Mouse (Mus musculus) lung, postnatal 36 days (tissue): Measurements from ENCODE around the gene Hopx.
"Not testable (repeated sequence)": the region's sequence is repeated elsewhere in the genome, so short reads cannot be mapped to it uniquely, and the experiment has no call there.

Source experiments
- DNase-seq: peaks from one replicate; pipeline ENCODE4 v3.0.0; 2022; ENCODE audit warnings: mixed read lengths

The Hopx gene

GRCm38 (mm10) chr5:77099317-77099996 lies 15.5 kb downstream of the Hopx start:
- DNase-seq = peak; percentile 66

- no peak for DNase-seq
Observed at GRCm38 (mm10) chr5:77098874-77099273, 16.0 kb downstream of the Hopx start.

- peak; percentile 65 for DNase-seq
Observed at GRCm38 (mm10) chr5:77097686-77098085, 17.2 kb downstream of the Hopx start.

- DNase-seq = not testable (repeated sequence)
Observed at GRCm38 (mm10) chr5:77096194-77096593, 18.7 kb downstream of the Hopx start.

GRCm38 (mm10) chr5:77094510-77095491 lies 20.1 kb downstream of the Hopx start:
- peak; percentile 89 for DNase-seq

- no peak for DNase-seq
Observed at GRCm38 (mm10) chr5:77093961-77094360, 21.0 kb downstream of the Hopx start.

- DNase-seq = peak; percentile 60
Observed at GRCm38 (mm10) chr5:77092531-77092930, 22.4 kb downstream of the Hopx start.

- no peak for DNase-seq
Observed at GRCm38 (mm10) chr5:77091923-77092322, 23.0 kb downstream of the Hopx start.

GRCm38 (mm10) chr5:77090521-77091096 lies 24.3 kb downstream of the Hopx start:
- no peak for DNase-seq

GRCm38 (mm10) chr5:77089901-77090300 lies 25.0 kb downstream of the Hopx start:
- DNase-seq = no peak

- DNase-seq = peak; percentile 82
Observed at GRCm38 (mm10) chr5:77089294-77089693, 25.6 kb downstream of the Hopx start.

GRCm38 (mm10) chr5:77087122-77087521 lies 27.8 kb downstream of the Hopx start:
- no peak for DNase-seq

- no peak for DNase-seq
Observed at GRCm38 (mm10) chr5:77086541-77086940, 28.4 kb downstream of the Hopx start.

- DNase-seq = peak; percentile 53
Observed at GRCm38 (mm10) chr5:77085753-77086450, 29.0 kb downstream of the Hopx start.

GRCm38 (mm10) chr5:77084418-77084817 lies 30.5 kb downstream of the Hopx start:
- no peak for DNase-seq

GRCm38 (mm10) chr5:77082735-77083134 lies 32.2 kb downstream of the Hopx start:
- DNase-seq = no peak

- DNase-seq = no peak
Observed at GRCm38 (mm10) chr5:77080761-77081160, 34.2 kb downstream of the Hopx start.

- no peak for DNase-seq
Observed at GRCm38 (mm10) chr5:77075951-77076350, 39.0 kb downstream of the Hopx start.

- DNase-seq = peak; percentile 78
Observed at GRCm38 (mm10) chr5:77074914-77075313, 40.0 kb downstream of the Hopx start.

GRCm38 (mm10) chr5:77073794-77074193 lies 41.1 kb downstream of the Hopx start:
- DNase-seq = no peak

- peak; percentile 45 for DNase-seq
Observed at GRCm38 (mm10) chr5:77071626-77072025, 43.3 kb downstream of the Hopx start.

GRCm38 (mm10) chr5:77070987-77071386 lies 43.9 kb downstream of the Hopx start:
- DNase-seq = no peak

- DNase-seq = peak; percentile 32
Observed at GRCm38 (mm10) chr5:77067321-77067720, 47.6 kb downstream of the Hopx start.
